Mouse (Mus musculus): ENCODE results near the gene Ppp4r1. TPM values are rescaled to one million over a fixed set of nuclear protein-coding genes. Genes with fewer than 3 reads are reported as not detected.

The Ppp4r1 gene
- polyA plus RNA-seq, 1 experiment from 2014 or later = 53.5 TPM

- H3K4me1 ChIP-seq (ENCODE audit: control insufficient read depth, insufficient read depth, low read length) = no peaks in the 10 kb centered on the region
- WGBS = 88% methylated on average over 13 of the region's 13 CpGs
- ATAC-seq (ENCODE audit: low FRiP score, low TSS enrichment) = no peak; the same call in 1 of the 2 replicates
- no peak overlapping the region for H3K27ac ChIP-seq (ENCODE audit: low read depth, low read length)
- H3K4me3 ChIP-seq (ENCODE audit: low read length) = no peak overlapping the region
- H3K9me3 ChIP-seq (ENCODE audit: control insufficient read depth, low read length) = no peaks in the 10 kb centered on the region
- no peak overlapping the region for H3K9ac ChIP-seq (ENCODE audit: low read depth, low read length)
- H3K4me2 ChIP-seq (replicated peaks; ENCODE audit: low read depth, low read length) = no peak overlapping the region
- H3K36me3 ChIP-seq (ENCODE audit: control insufficient read depth, insufficient read depth, low read length) = peaks cover 85% of the 10 kb centered on the region
- H3K27me3 ChIP-seq (ENCODE audit: control insufficient read depth, insufficient read depth, low read length) = no peaks in the 10 kb centered on the region
These were observed 48.0 kb downstream of the Ppp4r1 start for GRCm38 (mm10) chr17:65830216-65830863.

- H3K4me2 ChIP-seq (replicated peaks; ENCODE audit: low read depth, low read length) = no peak overlapping the region
- no peak overlapping the region for H3K9ac ChIP-seq (ENCODE audit: low read depth, low read length)
- H3K9me3 ChIP-seq (ENCODE audit: control insufficient read depth, low read length) = no peaks in the 10 kb centered on the region
- no peaks in the 10 kb centered on the region for H3K4me1 ChIP-seq (ENCODE audit: control insufficient read depth, insufficient read depth, low read length)
- H3K4me3 ChIP-seq (ENCODE audit: low read length) = no peak overlapping the region
- ATAC-seq (ENCODE audit: low FRiP score, low TSS enrichment) = no peak
- peaks cover 97% of the 10 kb centered on the region for H3K36me3 ChIP-seq (ENCODE audit: control insufficient read depth, insufficient read depth, low read length)
- 86% methylated on average over 3 of the region's 3 CpGs for WGBS
- no peak overlapping the region for H3K27ac ChIP-seq (ENCODE audit: low read depth, low read length)
- no peaks in the 10 kb centered on the region for H3K27me3 ChIP-seq (ENCODE audit: control insufficient read depth, insufficient read depth, low read length)
These were observed 51.5 kb downstream of the Ppp4r1 start for GRCm38 (mm10) chr17:65833891-65834290.

- WGBS = 89% methylated on average over 3 of the region's 3 CpGs
- Histone ChIP-seq H3K36me3 (ENCODE audit: control insufficient read depth, insufficient read depth, low read length) (peaks cover 96% of the 10 kb centered on the region), H3K4me1 (ENCODE audit: control insufficient read depth, insufficient read depth, low read length) (no peaks in the 10 kb centered on the region), H3K9ac (ENCODE audit: low read depth, low read length) (no peak overlapping the region), H3K27me3 (ENCODE audit: control insufficient read depth, insufficient read depth, low read length) (no peaks in the 10 kb centered on the region), H3K4me2 (replicated peaks; ENCODE audit: low read depth, low read length) (no peak overlapping the region), H3K4me3 (ENCODE audit: low read length) (no peak overlapping the region), H3K9me3 (ENCODE audit: control insufficient read depth, low read length) (no peaks in the 10 kb centered on the region), H3K27ac (ENCODE audit: low read depth, low read length) (no peak overlapping the region)
- no peak for ATAC-seq (ENCODE audit: low FRiP score, low TSS enrichment)
These were observed 54.4 kb downstream of the Ppp4r1 start for GRCm38 (mm10) chr17:65836746-65837145.

- Histone ChIP-seq H3K4me2 (replicated peaks; ENCODE audit: low read depth, low read length) (no peak overlapping the region), H3K27me3 (ENCODE audit: control insufficient read depth, insufficient read depth, low read length) (no peaks in the 10 kb centered on the region), H3K9ac (ENCODE audit: low read depth, low read length) (no peak overlapping the region), H3K36me3 (ENCODE audit: control insufficient read depth, insufficient read depth, low read length) (peaks cover 95% of the 10 kb centered on the region), H3K4me1 (ENCODE audit: control insufficient read depth, insufficient read depth, low read length) (no peaks in the 10 kb centered on the region), H3K27ac (ENCODE audit: low read depth, low read length) (no peak overlapping the region), H3K9me3 (ENCODE audit: control insufficient read depth, low read length) (no peaks in the 10 kb centered on the region), H3K4me3 (ENCODE audit: low read length) (no peak overlapping the region)
- 88% methylated on average over 7 of the region's 7 CpGs for WGBS
- ATAC-seq (ENCODE audit: low FRiP score, low TSS enrichment) = no peak
These were observed 57.3 kb downstream of the Ppp4r1 start for GRCm38 (mm10) chr17:65839541-65840256.

GRCm38 (mm10) chr17:65842669-65843381, 60.5 kb downstream of the Ppp4r1 start:
- 85% methylated on average over 10 of the region's 10 CpGs for WGBS
- no peak for ATAC-seq (ENCODE audit: low FRiP score, low TSS enrichment)
- Histone ChIP-seq H3K27me3 (ENCODE audit: control insufficient read depth, insufficient read depth, low read length) (no peaks in the 10 kb centered on the region), H3K4me1 (ENCODE audit: control insufficient read depth, insufficient read depth, low read length) (no peaks in the 10 kb centered on the region), H3K9ac (ENCODE audit: low read depth, low read length) (no peak overlapping the region), H3K9me3 (ENCODE audit: control insufficient read depth, low read length) (no peaks in the 10 kb centered on the region), H3K27ac (ENCODE audit: low read depth, low read length) (no peak overlapping the region), H3K4me2 (replicated peaks; ENCODE audit: low read depth, low read length) (no peak overlapping the region), H3K36me3 (ENCODE audit: control insufficient read depth, insufficient read depth, low read length) (peaks cover 75% of the 10 kb centered on the region), H3K4me3 (ENCODE audit: low read length) (no peak overlapping the region)

GRCm38 (mm10) chr17:65845423-65845822, 63.0 kb downstream of the Ppp4r1 start:
- H3K4me1 ChIP-seq (ENCODE audit: control insufficient read depth, insufficient read depth, low read length) = no peaks in the 10 kb centered on the region
- H3K4me3 ChIP-seq (ENCODE audit: low read length) = no peak overlapping the region
- H3K27ac ChIP-seq (ENCODE audit: low read depth, low read length) = no peak overlapping the region
- WGBS = 87% methylated on average over 6 of the region's 6 CpGs
- peaks cover 70% of the 10 kb centered on the region for H3K36me3 ChIP-seq (ENCODE audit: control insufficient read depth, insufficient read depth, low read length)
- no peaks in the 10 kb centered on the region for H3K27me3 ChIP-seq (ENCODE audit: control insufficient read depth, insufficient read depth, low read length)
- H3K9me3 ChIP-seq (ENCODE audit: control insufficient read depth, low read length) = no peaks in the 10 kb centered on the region
- ATAC-seq (ENCODE audit: low FRiP score, low TSS enrichment) = no peak
- H3K4me2 ChIP-seq (replicated peaks; ENCODE audit: low read depth, low read length) = no peak overlapping the region
- no peak overlapping the region for H3K9ac ChIP-seq (ENCODE audit: low read depth, low read length)

- H3K4me3 ChIP-seq (ENCODE audit: low read length) = no peak overlapping the region
- H3K4me1 ChIP-seq (ENCODE audit: control insufficient read depth, insufficient read depth, low read length) = no peaks in the 10 kb centered on the region
- H3K27ac ChIP-seq (ENCODE audit: low read depth, low read length) = no peak overlapping the region
- no peak overlapping the region for H3K4me2 ChIP-seq (replicated peaks; ENCODE audit: low read depth, low read length)
- WGBS = 84% methylated on average over 11 of the region's 11 CpGs
- peaks cover 70% of the 10 kb centered on the region for H3K36me3 ChIP-seq (ENCODE audit: control insufficient read depth, insufficient read depth, low read length)
- no peak overlapping the region for H3K9ac ChIP-seq (ENCODE audit: low read depth, low read length)
- no peak for ATAC-seq (ENCODE audit: low FRiP score, low TSS enrichment)
- H3K27me3 ChIP-seq (ENCODE audit: control insufficient read depth, insufficient read depth, low read length) = no peaks in the 10 kb centered on the region
- no peaks in the 10 kb centered on the region for H3K9me3 ChIP-seq (ENCODE audit: control insufficient read depth, low read length)
These were observed 65.5 kb downstream of the Ppp4r1 start for GRCm38 (mm10) chr17:65847694-65848449.

GRCm38 (mm10) chr17:65850487-65850886, 68.1 kb downstream of the Ppp4r1 start:
- H3K9me3 ChIP-seq (ENCODE audit: control insufficient read depth, low read length) = no peaks in the 10 kb centered on the region
- no peak for ATAC-seq (ENCODE audit: low FRiP score, low TSS enrichment)
- no peak overlapping the region for H3K9ac ChIP-seq (ENCODE audit: low read depth, low read length)
- H3K27ac ChIP-seq (ENCODE audit: low read depth, low read length) = no peak overlapping the region
- H3K4me3 ChIP-seq (ENCODE audit: low read length) = no peak overlapping the region
- H3K27me3 ChIP-seq (ENCODE audit: control insufficient read depth, insufficient read depth, low read length) = no peaks in the 10 kb centered on the region
- peaks cover 72% of the 10 kb centered on the region for H3K36me3 ChIP-seq (ENCODE audit: control insufficient read depth, insufficient read depth, low read length)
- no peak overlapping the region for H3K4me2 ChIP-seq (replicated peaks; ENCODE audit: low read depth, low read length)
- WGBS = 90% methylated on average over 17 of the region's 17 CpGs
- no peaks in the 10 kb centered on the region for H3K4me1 ChIP-seq (ENCODE audit: control insufficient read depth, insufficient read depth, low read length)

All from kidney, embryonic 14.5 days (tissue).